Mouse (Mus musculus) layer of hippocampus, adult 18-20 months (tissue): ENCODE results near the gene Hoxc5. TPM values are rescaled to one million over a fixed set of nuclear protein-coding genes. Genes with fewer than 3 reads are reported as not detected.

Experiments used
- DNase-seq, 2 experiments: peaks; one replicate each; pipeline ENCODE4 v3.0.0; 2022; ENCODE audit warnings: low spot score in 2 of 2
- total RNA-seq, 2 experiments: library from RNA; stranded (reverse); gene quantifications; 2 replicates each; pipeline ENCODE4 v1.2.3; 2021

Hoxc5 gene
- total RNA-seq, 2 experiments from 2014 or later = not detected

DNA sequence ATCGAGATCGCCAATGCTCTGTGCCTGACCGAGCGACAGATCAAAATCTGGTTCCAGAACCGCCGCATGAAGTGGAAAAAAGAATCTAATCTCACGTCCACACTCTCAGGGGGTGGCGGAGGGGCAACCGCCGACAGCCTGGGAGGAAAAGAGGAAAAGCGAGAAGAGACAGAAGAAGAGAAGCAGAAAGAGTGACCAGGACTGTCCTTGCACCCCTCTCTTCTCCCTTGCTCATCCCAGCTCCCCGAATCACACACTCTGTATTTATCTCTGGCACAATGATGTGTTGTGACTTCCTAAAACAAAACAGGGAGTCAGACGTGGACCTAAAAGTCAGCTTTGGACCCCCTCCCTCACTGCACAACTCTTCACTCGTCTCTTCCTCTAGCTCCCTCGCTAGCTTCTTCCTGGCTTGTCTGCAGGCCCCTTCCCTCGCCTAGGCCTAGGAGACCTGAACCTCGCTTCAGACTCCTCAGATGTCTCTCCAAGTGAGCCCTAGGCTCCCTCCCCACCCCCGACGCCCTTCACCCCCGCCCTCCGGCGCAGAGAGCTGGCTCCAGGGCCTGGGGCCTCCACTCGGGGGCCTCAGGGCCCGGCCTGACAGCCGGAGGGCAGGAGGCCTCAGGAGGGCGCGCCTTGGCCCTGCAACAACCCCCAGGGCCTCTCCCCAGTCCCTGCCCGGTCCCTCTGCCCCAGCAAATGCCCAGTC is 43.8 kb downstream of the Hoxc5 start:
- DNase-seq = no peak

- no peak for DNase-seq
Measured at GRCm38 (mm10) chr15:103011928-103012486, 44.8 kb downstream of the Hoxc5 start.

- DNase-seq = peak in 1 of 2 experiments; percentile 57
Measured at GRCm38 (mm10) chr15:103013238-103013984, 46.2 kb downstream of the Hoxc5 start.

DNA sequence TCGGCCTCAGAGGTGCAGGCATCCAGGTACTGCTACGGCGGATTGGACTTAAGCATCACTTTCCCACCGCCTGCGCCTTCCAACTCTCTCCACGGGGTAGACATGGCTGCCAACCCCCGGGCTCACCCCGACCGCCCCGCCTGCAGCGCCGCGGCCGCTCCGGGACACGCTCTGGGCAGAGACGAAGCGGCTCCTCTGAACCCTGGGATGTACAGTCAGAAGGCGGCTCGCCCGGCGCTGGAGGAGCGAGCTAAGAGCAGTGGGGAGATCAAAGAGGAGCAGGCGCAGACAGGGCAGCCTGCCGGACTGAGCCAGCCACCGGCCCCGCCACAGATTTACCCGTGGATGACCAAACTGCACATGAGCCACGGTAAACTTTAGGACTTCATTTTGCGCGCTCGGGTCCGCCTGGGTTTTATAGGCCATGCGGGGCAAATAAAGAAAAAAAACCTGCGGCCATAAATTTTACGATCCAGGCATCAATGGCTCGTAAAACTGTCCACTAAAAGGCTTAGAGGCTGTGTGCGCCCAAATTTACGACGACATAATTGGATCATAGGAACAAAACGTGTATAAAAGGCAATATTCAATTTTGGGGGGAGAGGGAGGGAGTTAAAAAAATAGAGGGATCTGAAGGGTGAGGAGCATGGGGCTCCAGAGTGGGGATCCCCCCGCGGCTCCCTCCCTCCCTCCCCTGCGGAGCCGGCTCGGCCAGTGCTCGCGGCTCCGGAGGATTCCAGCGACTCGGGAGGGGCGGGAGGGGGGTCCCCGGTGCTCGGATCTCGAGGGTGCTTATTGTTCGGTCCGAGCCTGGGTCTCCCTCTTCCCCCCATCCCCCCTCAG is 47.1 kb downstream of the Hoxc5 start:
- no peak for DNase-seq

GRCm38 (mm10) chr15:103015009-103015399 is 47.8 kb downstream of the Hoxc5 start:
- no peak for DNase-seq

- no peak for DNase-seq
Measured at GRCm38 (mm10) chr15:103015406-103016166, 48.3 kb downstream of the Hoxc5 start.

DNA sequence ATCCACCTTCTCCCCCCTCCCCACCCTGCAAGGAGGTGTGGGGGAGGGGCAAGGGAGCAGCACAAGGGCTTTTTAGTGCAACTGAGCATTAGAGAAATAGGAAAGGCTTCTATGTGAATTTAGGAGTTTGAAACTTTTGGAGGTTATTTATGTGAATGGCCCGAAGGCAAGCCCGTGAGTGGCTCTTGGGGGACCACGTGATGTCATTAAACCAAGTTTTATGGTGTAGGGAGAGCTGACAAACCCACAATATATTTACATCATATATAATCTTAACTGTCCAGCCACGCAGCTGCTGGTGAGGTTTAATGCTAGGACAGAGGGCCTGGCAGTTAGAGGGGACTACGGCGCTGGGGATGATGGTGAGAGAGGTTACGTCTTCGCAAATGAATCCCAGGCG is 51.4 kb downstream of the Hoxc5 start, which contains the start of gene Hoxc4:
Gene Hoxc4, plus strand, starts transcription at position 299 of the 400 bp plus-strand sequence.
- no peak for DNase-seq

- no peak for DNase-seq
Measured at GRCm38 (mm10) chr15:103020899-103021418, 53.7 kb downstream of the Hoxc5 start.

DNA sequence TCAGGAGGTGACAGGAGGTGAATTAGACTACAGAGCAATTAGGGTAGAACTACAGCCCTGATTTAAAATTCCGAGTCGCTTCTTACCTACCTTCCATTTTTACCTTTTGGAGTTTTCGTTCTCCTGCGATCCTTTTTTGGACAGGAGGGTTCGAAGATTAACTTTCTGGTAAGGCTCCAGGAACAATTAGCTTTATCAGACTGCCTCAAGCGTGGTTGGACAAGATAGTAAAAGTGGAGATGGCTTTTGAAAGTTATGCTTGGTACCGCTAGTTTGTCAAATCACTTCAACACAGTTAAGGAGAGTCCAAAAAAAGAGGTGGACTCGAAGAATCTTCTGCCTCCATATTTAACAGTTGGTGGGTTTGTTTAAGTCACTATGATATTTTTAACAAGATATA is 54.3 kb downstream of the Hoxc5 start:
- no peak for DNase-seq

DNA sequence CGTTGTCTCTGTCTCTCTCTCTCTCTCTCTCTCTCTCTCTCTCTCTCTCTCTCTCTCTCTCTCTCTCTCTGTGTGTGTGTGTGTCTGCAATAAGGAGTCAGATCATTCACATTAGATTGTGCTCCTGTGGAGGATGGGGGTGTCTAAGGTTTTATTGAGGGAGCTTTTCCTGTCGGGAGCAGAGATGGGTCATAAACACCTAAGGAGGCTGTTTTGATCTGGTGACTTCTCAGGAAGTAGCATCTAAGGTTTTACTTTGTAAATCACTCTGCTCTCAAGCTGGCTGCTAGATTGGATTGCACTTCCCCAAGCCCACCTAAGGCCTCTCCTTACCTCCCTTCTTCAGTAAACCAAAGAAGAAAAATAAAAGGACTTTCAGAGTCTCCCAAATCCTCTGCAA is 56.9 kb downstream of the Hoxc5 start:
- no peak for DNase-seq

DNA sequence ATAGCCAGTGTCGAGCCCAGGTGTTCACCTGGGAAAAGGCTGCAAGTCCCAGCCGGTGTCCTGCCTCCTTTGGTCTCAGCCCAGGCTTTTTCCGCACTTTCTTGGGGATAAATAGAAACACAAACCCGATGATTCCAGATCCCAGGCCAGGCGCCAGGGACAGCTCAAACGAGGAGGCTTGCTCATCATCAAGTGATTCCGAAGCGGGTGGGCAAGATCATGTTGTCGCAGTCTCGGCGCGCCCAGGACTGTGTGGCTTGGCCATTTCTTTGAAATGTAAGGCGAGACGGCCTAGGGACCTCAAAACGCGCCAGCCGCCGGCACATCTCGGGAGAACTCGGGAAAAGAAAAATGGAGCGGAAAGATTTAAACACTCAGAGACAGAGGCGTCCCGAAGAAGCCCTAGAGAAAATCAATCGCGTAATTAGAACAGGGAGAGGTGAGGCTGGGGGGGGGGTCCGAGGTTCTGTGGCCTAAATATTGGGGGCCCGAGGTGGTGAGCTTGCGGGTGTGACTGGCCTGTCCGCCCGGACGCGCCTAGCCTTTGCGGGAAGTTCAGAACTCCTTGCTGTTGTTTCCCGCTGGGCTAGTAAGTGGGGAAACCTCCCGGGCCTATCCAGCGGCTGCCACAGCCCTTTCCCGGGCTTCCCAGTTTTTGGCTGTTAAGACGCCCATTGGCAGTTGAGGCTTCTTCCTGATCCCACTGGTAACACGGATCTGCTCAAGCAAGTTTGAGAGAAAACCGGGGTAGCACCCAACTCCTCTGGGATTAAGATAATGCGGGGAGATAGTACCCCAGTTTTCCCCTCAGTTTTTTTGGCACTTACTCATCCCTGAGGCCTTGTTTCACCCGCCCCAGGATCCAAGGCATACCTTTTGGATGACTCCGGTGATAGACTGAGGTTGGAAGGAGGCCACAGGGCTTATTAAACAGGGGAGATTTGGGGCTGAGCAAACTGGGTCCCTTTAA is 60.3 kb downstream of the Hoxc5 start:
- DNase-seq = no peak

GRCm38 (mm10) chr15:103028916-103029512 is 61.8 kb downstream of the Hoxc5 start:
- DNase-seq = no peak

DNA sequence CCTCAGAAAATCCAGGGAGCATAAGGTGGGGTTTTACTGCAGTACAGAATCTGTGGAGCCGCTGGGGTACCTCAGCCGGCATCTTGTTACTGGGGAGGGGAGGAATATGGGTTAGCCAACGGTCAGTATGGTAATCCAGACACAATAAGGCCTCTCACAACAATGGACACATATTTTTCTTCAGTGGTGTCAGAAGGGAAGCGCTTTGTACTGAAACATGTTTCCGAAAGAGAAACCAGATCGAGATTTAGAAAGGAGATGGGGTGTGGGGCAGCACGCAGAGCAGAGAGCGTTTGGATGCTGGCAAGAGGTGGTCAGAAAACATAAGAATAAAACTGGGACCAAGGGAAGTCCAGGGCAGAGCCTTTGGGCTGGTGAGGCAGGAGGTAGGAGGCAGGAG is 62.9 kb downstream of the Hoxc5 start:
- no peak for DNase-seq

DNA sequence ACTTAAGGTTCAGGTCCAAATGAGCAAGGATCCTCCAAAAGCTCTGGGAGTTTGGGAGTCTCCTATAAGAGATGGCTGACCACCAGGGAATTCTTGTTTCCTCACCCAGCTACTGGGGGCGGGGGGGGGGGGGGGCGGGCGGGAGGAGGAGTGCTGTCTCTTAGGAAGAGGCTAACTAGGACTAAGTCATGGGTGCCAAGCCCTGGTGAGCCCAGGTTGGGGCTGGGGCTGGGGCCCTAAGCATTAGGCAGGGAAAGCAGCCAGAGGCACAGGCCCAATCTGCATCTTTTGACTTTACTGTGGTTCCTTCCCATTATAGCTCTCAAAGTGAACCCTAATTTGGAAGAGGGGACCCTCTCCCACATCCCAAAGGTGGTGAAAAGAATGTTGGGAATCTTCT is 64.9 kb downstream of the Hoxc5 start:
- no peak for DNase-seq

DNA sequence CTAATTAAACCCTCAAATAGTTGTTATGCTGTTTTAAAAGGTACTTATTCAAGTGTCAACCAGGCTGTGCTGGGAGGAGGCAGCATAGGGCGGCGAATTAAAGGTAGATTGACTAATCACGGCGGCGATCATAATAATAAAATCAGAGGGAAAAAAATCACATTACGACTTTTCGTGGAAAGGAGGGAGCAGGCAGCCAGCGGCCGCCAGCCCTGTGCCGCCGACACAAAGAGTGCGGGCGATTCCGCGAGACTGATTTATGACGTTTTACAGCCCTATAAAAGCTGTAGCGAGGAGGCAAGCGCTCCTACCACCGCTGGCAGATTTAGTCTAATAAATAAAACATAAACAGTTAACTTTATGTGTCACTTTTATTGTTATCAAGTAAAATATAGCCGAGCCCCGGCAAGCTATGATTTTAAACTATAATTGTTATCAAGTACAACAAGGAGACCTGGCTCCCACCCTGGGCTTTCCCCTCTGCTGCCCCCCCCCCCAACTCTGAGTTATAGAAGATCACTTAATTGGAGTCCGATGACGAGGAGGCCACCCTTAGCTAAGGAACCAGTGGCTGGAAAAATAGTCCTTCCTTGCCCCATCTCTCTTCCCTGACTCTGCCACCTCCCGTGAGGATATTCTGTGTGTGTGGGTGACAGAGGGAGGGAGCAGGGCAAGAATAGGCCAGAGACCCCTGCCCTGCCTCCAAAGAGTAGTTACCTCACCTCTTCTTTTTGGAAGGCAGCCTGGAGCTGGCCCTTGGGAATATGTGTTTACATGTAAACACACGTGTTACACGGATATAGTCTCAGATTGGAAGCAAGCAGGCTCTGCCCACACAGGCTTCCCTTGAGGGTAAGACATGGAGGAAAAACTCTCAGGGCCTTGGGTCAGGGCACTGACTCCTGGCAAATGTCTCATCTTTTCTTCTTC is 65.7 kb downstream of the Hoxc5 start:
- DNase-seq = no peak

GRCm38 (mm10) chr15:103034043-103034806 is 67.0 kb downstream of the Hoxc5 start:
- DNase-seq = no peak
